Mouse (Mus musculus): ENCODE results near the gene Sh2b2. TPM values are rescaled to one million over a fixed set of nuclear protein-coding genes. Genes with fewer than 3 reads are reported as not detected.

Gene Sh2b2
- polyA plus RNA-seq (2012; fragmentation: generic; extraction: Trizol), result 9.6 TPM
- long read RNA-seq, experiment 1, partial matches to known transcripts, result 1 of 1 reads
- long read RNA-seq, experiment 1, other reads (novel, unspliced or antisense), result 0 of 1 reads
- long read RNA-seq, experiment 2, transcript Sh2b2-201 (9 exons, 2,848 nt), result major isoform, 6 of 12 reads
- long read RNA-seq, experiment 2, partial matches to known transcripts, result 2 of 12 reads
- long read RNA-seq, experiment 2, other reads (novel, unspliced or antisense), result 3 of 12 reads

DNA sequence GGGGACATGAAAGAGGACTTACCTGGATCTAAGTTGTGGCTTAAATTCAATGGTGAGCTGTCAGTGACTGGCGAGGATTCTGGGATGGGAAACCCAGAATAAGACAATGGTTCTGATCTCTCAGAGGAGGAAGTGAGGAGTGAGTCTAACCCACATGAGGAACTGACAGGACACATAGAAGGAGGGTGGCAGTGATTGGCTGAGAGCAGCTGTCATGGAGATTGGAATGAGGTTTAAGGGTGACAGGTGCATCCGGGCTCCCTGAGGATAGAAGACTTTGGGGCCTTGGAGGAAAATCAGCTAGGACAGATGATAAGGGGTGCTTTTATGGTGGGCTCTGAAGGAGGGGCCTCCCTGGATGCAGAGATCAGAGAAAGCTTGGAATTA, at the start of gene Sh2b2:
Gene Sh2b2 (minus strand): TSS at position 105 of the 387 bp plus-strand sequence.
- H3K27me3 ChIP-seq (ENCODE audit: control insufficient read depth, insufficient read depth, insufficient read length), result no peaks in the 10 kb centered on the region
- no peak for TF ChIP-seq FOSL1 (IDR thresholded peaks at IDR 0.05; ENCODE audit: insufficient read depth, low read length, poor library complexity, severe bottlenecking)
- peak; percentile 35 for TF ChIP-seq MYOD1 (IDR thresholded peaks at IDR 0.05; ENCODE audit: control insufficient read depth, insufficient read length, low read depth)
- peak within 1 kb of the TSS; percentile 46 for H3ac ChIP-seq (ENCODE audit: control insufficient read depth, insufficient read length, low read depth)
- peaks cover 10% of the 10 kb centered on the region for H3K79me2 ChIP-seq (ENCODE audit: control insufficient read depth, insufficient read depth)
- peak within 1 kb of the TSS; percentile 51 for H3K4me3 ChIP-seq (ENCODE audit: insufficient read depth, poor library complexity, severe bottlenecking)
- no peaks in the 10 kb centered on the region for H3K36me3 ChIP-seq (ENCODE audit: control insufficient read depth, insufficient read depth)
- H3K79me3 ChIP-seq (ENCODE audit: low read depth), result peaks cover 2% of the 10 kb centered on the region

DNA sequence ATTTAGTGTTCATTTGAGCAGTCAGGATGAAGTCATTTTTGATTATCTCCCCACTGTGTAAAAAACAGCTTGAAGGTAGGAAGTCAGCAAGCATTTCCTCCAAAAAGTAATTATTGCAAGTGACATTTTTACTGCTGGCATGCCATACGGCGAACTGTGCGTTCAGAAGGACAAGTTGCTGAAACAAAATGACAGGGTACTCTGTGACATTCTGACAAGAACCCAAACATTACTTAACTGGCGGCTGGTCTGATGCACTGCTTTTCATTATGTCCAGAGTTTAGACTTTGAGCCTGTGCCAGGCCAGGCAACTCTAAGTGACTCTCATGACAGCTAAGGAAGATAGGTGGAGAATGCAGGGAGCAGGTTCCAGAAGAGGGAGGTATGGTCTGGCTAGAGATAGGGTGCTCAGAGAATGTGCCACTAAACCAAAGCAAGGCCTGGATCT, 46.6 kb upstream of the Sh2b2 start:
- Histone ChIP-seq H3ac (ENCODE audit: control insufficient read depth, insufficient read length, low read depth) (no peak overlapping the region), H3K27me3 (ENCODE audit: control insufficient read depth, insufficient read depth, insufficient read length) (no peaks in the 10 kb centered on the region), H3K36me3 (ENCODE audit: control insufficient read depth, insufficient read depth) (peaks cover 10% of the 10 kb centered on the region)

GRCm38 (mm10) chr5:136292361-136292760, 46.0 kb upstream of the Sh2b2 start:
- no peak for TF ChIP-seq CEBPB (IDR thresholded peaks at IDR 0.05; ENCODE audit: low read depth)
- no peak for TF ChIP-seq MYOD1 (IDR thresholded peaks at IDR 0.05; ENCODE audit: control insufficient read depth, insufficient read length, low read depth)
- TF ChIP-seq FOSL1 (IDR thresholded peaks at IDR 0.05; ENCODE audit: insufficient read depth, low read length, poor library complexity, severe bottlenecking), result no peak
- TF ChIP-seq MAX (IDR thresholded peaks at IDR 0.05), result no peak
- TF ChIP-seq USF1 (IDR thresholded peaks at IDR 0.05; ENCODE audit: low read depth), result no peak
- no peak for TF ChIP-seq MYOG (IDR thresholded peaks at IDR 0.05; ENCODE audit: control insufficient read depth, extremely low read depth, insufficient read length)
- no peak for TF ChIP-seq CTCF (IDR thresholded peaks at IDR 0.05; ENCODE audit: control insufficient read depth, insufficient read depth, insufficient read length)
- peaks cover 11% of the 10 kb centered on the region for H3K36me3 ChIP-seq (ENCODE audit: control insufficient read depth, insufficient read depth)
- H3K4me3 ChIP-seq (ENCODE audit: insufficient read depth, poor library complexity, severe bottlenecking), result no peak overlapping the region

More for the DNA sequence above, 46.6 kb upstream of the Sh2b2 start:
- Histone ChIP-seq H3K4me3 (ENCODE audit: insufficient read depth, poor library complexity, severe bottlenecking) (no peak overlapping the region), H3K79me3 (ENCODE audit: low read depth) (no peaks in the 10 kb centered on the region), H3K79me2 (ENCODE audit: control insufficient read depth, insufficient read depth) (no peaks in the 10 kb centered on the region)
- TF ChIP-seq USF1 (IDR thresholded peaks at IDR 0.05; ENCODE audit: low read depth), result no peak
- no peak for TF ChIP-seq FOSL1 (IDR thresholded peaks at IDR 0.05; ENCODE audit: insufficient read depth, low read length, poor library complexity, severe bottlenecking)
- no peak for TF ChIP-seq MYOD1 (IDR thresholded peaks at IDR 0.05; ENCODE audit: control insufficient read depth, insufficient read length, low read depth)
- no peak for TF ChIP-seq MAX (IDR thresholded peaks at IDR 0.05)
- TF ChIP-seq CTCF (IDR thresholded peaks at IDR 0.05; ENCODE audit: control insufficient read depth, insufficient read depth, insufficient read length), result no peak
- no peak for TF ChIP-seq CEBPB (IDR thresholded peaks at IDR 0.05; ENCODE audit: low read depth)
- no peak for TF ChIP-seq MYOG (IDR thresholded peaks at IDR 0.05; ENCODE audit: control insufficient read depth, extremely low read depth, insufficient read length)

DNA sequence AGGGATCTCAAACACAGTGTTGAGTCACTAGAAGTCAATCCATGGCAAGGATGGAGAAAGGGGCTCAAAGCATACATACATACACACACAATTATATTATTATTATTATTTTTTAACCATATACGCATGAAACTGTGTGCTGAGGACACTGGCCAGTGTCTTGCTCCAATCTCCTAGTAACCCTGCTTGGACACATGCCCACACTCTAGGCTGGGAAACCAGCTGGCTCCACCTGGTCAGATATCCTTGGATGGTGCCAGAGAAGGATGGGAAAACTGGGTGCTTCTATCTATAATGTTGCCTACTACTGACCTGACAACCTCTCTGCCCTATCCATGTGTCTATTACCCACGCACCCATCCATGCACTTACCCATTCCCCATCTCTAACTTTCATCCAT, 45.2 kb upstream of the Sh2b2 start:
- peaks cover 19% of the 10 kb centered on the region for H3K36me3 ChIP-seq (ENCODE audit: control insufficient read depth, insufficient read depth)
- H3K27me3 ChIP-seq (ENCODE audit: control insufficient read depth, insufficient read depth, insufficient read length), result no peaks in the 10 kb centered on the region
- H3K79me3 ChIP-seq (ENCODE audit: low read depth), result no peaks in the 10 kb centered on the region
- TF ChIP-seq CTCF (IDR thresholded peaks at IDR 0.05; ENCODE audit: control insufficient read depth, insufficient read depth, insufficient read length), result no peak
- TF ChIP-seq MAX (IDR thresholded peaks at IDR 0.05), result no peak
- TF ChIP-seq CEBPB (IDR thresholded peaks at IDR 0.05; ENCODE audit: low read depth), result no peak
- TF ChIP-seq FOSL1 (IDR thresholded peaks at IDR 0.05; ENCODE audit: insufficient read depth, low read length, poor library complexity, severe bottlenecking), result no peak
- no peak for TF ChIP-seq MYOD1 (IDR thresholded peaks at IDR 0.05; ENCODE audit: control insufficient read depth, insufficient read length, low read depth)
- TF ChIP-seq USF1 (IDR thresholded peaks at IDR 0.05; ENCODE audit: low read depth), result no peak
- no peak for TF ChIP-seq MYOG (IDR thresholded peaks at IDR 0.05; ENCODE audit: control insufficient read depth, extremely low read depth, insufficient read length)
- H3ac ChIP-seq (ENCODE audit: control insufficient read depth, insufficient read length, low read depth), result no peak overlapping the region
- no peaks in the 10 kb centered on the region for H3K79me2 ChIP-seq (ENCODE audit: control insufficient read depth, insufficient read depth)
- no peak overlapping the region for H3K4me3 ChIP-seq (ENCODE audit: insufficient read depth, poor library complexity, severe bottlenecking)

More at GRCm38 (mm10) chr5:136292361-136292760, 46.0 kb upstream of the Sh2b2 start:
- Histone ChIP-seq H3K27me3 (ENCODE audit: control insufficient read depth, insufficient read depth, insufficient read length) (no peaks in the 10 kb centered on the region), H3ac (ENCODE audit: control insufficient read depth, insufficient read length, low read depth) (no peak overlapping the region), H3K79me2 (ENCODE audit: control insufficient read depth, insufficient read depth) (no peaks in the 10 kb centered on the region), H3K79me3 (ENCODE audit: low read depth) (no peaks in the 10 kb centered on the region)

DNA sequence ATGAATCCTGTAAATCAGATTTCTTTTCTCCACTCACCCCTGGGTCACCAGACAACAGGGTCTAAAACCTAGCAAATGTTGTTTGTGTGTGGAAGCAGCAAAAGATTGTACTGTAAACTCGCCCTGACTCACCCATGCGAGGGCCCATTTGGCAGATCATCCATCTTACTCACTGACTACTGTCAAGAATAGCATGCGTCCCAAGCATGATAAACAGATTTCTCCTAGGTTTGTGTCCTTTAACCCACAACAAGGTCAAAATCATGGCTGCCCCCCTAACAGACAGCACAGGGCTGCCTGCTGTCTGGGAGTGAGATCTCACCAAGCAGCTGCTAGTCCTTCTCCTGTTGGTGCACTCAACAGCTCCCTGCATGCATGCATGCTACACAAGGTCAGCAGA, 43.4 kb upstream of the Sh2b2 start:
- H3K79me2 ChIP-seq (ENCODE audit: control insufficient read depth, insufficient read depth), result no peaks in the 10 kb centered on the region
- H3ac ChIP-seq (ENCODE audit: control insufficient read depth, insufficient read length, low read depth), result no peak overlapping the region
- H3K79me3 ChIP-seq (ENCODE audit: low read depth), result no peaks in the 10 kb centered on the region
- TF ChIP-seq USF1 (IDR thresholded peaks at IDR 0.05; ENCODE audit: low read depth) (no peak), CEBPB (IDR thresholded peaks at IDR 0.05; ENCODE audit: low read depth) (no peak), FOSL1 (IDR thresholded peaks at IDR 0.05; ENCODE audit: insufficient read depth, low read length, poor library complexity, severe bottlenecking) (no peak), MYOG (IDR thresholded peaks at IDR 0.05; ENCODE audit: control insufficient read depth, extremely low read depth, insufficient read length) (no peak), CTCF (IDR thresholded peaks at IDR 0.05; ENCODE audit: control insufficient read depth, insufficient read depth, insufficient read length) (no peak), MYOD1 (IDR thresholded peaks at IDR 0.05; ENCODE audit: control insufficient read depth, insufficient read length, low read depth) (no peak), MAX (IDR thresholded peaks at IDR 0.05) (no peak)
- H3K27me3 ChIP-seq (ENCODE audit: control insufficient read depth, insufficient read depth, insufficient read length), result no peaks in the 10 kb centered on the region
- H3K36me3 ChIP-seq (ENCODE audit: control insufficient read depth, insufficient read depth), result peaks cover 32% of the 10 kb centered on the region
- no peak overlapping the region for H3K4me3 ChIP-seq (ENCODE audit: insufficient read depth, poor library complexity, severe bottlenecking)

Measured in C2C12 (cell line).